Mouse (Mus musculus): Measurements from ENCODE around the gene Zfand4.

The Zfand4 gene

GRCm38 (mm10) chr6:116374136-116374535, 110.1 kb downstream of the Zfand4 start:
- no peak for DNase-seq (ENCODE audit: low spot score)

DNA sequence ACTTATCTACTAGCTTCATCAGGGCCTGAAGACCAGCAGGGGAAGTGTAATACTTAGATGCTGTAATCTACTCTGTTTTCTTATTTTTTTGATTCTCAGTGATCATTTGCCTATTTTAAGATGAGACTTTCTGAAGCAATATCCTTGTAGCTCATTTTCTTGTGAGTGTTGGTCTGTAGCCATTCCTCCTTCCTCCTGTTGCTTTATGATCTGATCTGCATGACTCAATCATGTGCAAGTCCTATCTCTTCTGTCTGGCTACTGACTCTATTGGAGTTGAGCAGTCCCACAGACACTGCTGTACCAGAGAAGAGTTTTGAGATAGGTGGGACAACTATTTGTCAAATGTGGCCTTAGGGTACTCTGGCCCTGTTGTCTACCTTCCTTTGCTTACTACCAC, 110.6 kb downstream of the Zfand4 start:
- DNase-seq (ENCODE audit: low spot score), result no peak

- DNase-seq (ENCODE audit: low spot score), result no peak
Measured at GRCm38 (mm10) chr6:116378892-116379291, 114.9 kb downstream of the Zfand4 start.

All from layer of hippocampus, adult 11-12 months (tissue).